Mouse (Mus musculus) C3H10T1/2 (cell line): ENCODE results near the gene Sugp1. TPM values are rescaled to one million over a fixed set of nuclear protein-coding genes. Genes with fewer than 3 reads are reported as not detected.

Experiments
- polyA plus RNA-seq, 2 experiments: library from polyadenylated mRNA; unstranded; fragments of >200 nt; fragmentation: generic; extraction: Trizol; gene quantifications; one replicate each; pipeline ENCODE4 v1.2.1; 2012; ENCODE audit warnings: missing spikeins in 2 of 2

Gene Sugp1
- 10 to 100 TPM; 24.7 to 34.4 TPM for polyA plus RNA-seq

GRCm38 (mm10) chr8:70042583-70043455, at the start of gene Sugp1, which contains the start of gene Mau2:
TSS of gene Sugp1 (plus strand) at chr8:70042813.
TSS of gene Mau2 (minus strand) at chr8:70042734.

GRCm38 (mm10) chr8:69995776-69996588, 46.6 kb upstream of the Sugp1 start, which contains the start of gene Gatad2a:
TSS of gene Gatad2a (minus strand) at chr8:69996384.

GRCm38 (mm10) chr8:70072441-70073069, 29.9 kb downstream of the Sugp1 start, which contains the start of gene Tm6sf2:
TSS of gene Tm6sf2 (plus strand) at chr8:70072924.

GRCm38 (mm10) chr8:70083285-70083684, 40.7 kb downstream of the Sugp1 start, which contains the start of gene Hapln4:
TSS of gene Hapln4 (plus strand) at chr8:70083457.

GRCm38 (mm10) chr8:70120667-70121066, 78.1 kb downstream of the Sugp1 start, which contains the start of gene Ncan:
TSS of gene Ncan (minus strand) at chr8:70120873.

Other genes with a start within 250 kb of the Sugp1 start
- 10 to 100 TPM in 1 of 2 experiments, 1 to 10 TPM in 1; 4.1 to 11.5 TPM for gene Gmip, start 234.1 kb upstream of the Sugp1 start, polyA plus RNA-seq
- 1 to 10 TPM; 3.0 to 3.5 TPM for gene Lpar2, start 220.4 kb upstream of the Sugp1 start, polyA plus RNA-seq
- gene Pbx4, start 210.3 kb upstream of the Sugp1 start, polyA plus RNA-seq: 1 to 10 TPM; 2.6 to 3.5 TPM
- under 1 TPM in 1 of 2 experiments, not detected in 1; 0.07 TPM for gene Cilp2, start 155.1 kb upstream of the Sugp1 start, polyA plus RNA-seq
- gene Tssk6, start 140.6 kb upstream of the Sugp1 start, polyA plus RNA-seq: under 1 TPM; 0.13 to 0.72 TPM
- 100 to 1,000 TPM; 233 to 235 TPM for gene Ndufa13, start 140.3 kb upstream of the Sugp1 start, polyA plus RNA-seq
- gene Yjefn3, start 140.1 kb upstream of the Sugp1 start, polyA plus RNA-seq: 10 to 100 TPM in 1 of 2 experiments, 1 to 10 TPM in 1; 8.5 to 22.4 TPM
- 10 to 100 TPM; 18.8 to 24.7 TPM for gene Gatad2a, start 46.4 kb upstream of the Sugp1 start, polyA plus RNA-seq
- 10 to 100 TPM in 1 of 2 experiments, 1 to 10 TPM in 1; 8.4 to 34.1 TPM for gene Mau2, start 79 bp upstream of the Sugp1 start, polyA plus RNA-seq
- 1 to 10 TPM in 1 of 2 experiments, under 1 TPM in 1; 0.15 to 1.4 TPM for gene Tm6sf2, start 30.1 kb downstream of the Sugp1 start, polyA plus RNA-seq
- 1 to 10 TPM in 1 of 2 experiments, under 1 TPM in 1; 0.66 to 1.2 TPM for gene Hapln4, start 40.6 kb downstream of the Sugp1 start, polyA plus RNA-seq
- gene Ncan, start 78.1 kb downstream of the Sugp1 start, polyA plus RNA-seq: under 1 TPM; under 0.01 to 0.06 TPM
- gene Nr2c2ap, start 88.5 kb downstream of the Sugp1 start, polyA plus RNA-seq: 10 to 100 TPM; 28.9 to 68.0 TPM
- gene Rfxank, start 96.3 kb downstream of the Sugp1 start, polyA plus RNA-seq: 10 to 100 TPM in 1 of 2 experiments, 1 to 10 TPM in 1; 7.9 to 19.7 TPM
- gene Borcs8, start 96.7 kb downstream of the Sugp1 start, polyA plus RNA-seq: 10 to 100 TPM; 44.4 to 92.4 TPM
- under 1 TPM; 0.19 to 0.79 TPM for gene Mef2b, start 96.9 kb downstream of the Sugp1 start, polyA plus RNA-seq
- 10 to 100 TPM; 20.8 to 81.8 TPM for gene Tmem161a, start 129.5 kb downstream of the Sugp1 start, polyA plus RNA-seq
- gene Slc25a42, start 169.5 kb downstream of the Sugp1 start, polyA plus RNA-seq: 10 to 100 TPM in 1 of 2 experiments, under 1 TPM in 1; 0.89 to 18.9 TPM
- gene Sugp2, start 191.4 kb downstream of the Sugp1 start, polyA plus RNA-seq: 10 to 100 TPM in 1 of 2 experiments, 1 to 10 TPM in 1; 10.0 to 33.2 TPM
- gene Armc6, start 191.7 kb downstream of the Sugp1 start, polyA plus RNA-seq: 10 to 100 TPM; 33.5 to 33.9 TPM
- gene Homer3, start 240.0 kb downstream of the Sugp1 start, polyA plus RNA-seq: 10 to 100 TPM; 28.6 to 58.1 TPM